ENCODE assay signal across 12 mouse cellular contexts in genomic region chr17:31091023-31091735, GRCm38 (mm10). TPM values are rescaled to one million over a fixed set of nuclear protein-coding genes. Genes with fewer than 3 reads are reported as not detected.
A peak's percentile ranks its signal among the peaks of the same experiment; 100 is the strongest.
DNase-seq lines count a peak whose midpoint lies in the region; ATAC-seq lines count a peak whose summit lies in the region.
"Had no signal": no experiment of that assay in that cellular context is flagged by ENCODE, and none has a peak within 500 bp of the region (broad histone marks: within the 10 kb centered on the region; RNA-seq: fewer than 3 reads in every experiment).

No protein-coding gene starts in this region.

- no peak overlapping the region for H3K4me2 ChIP-seq in forebrain, embryonic 15.5 days (replicated peaks)
- H3K4me2 ChIP-seq: lung, embryonic 15.5 days had no signal

- 14% methylated on average over 13 of the region's 13 CpGs for WGBS in heart, embryonic 10.5 days
- 47% methylated on average over 13 of the region's 13 CpGs for WGBS in forebrain, embryonic 15.5 days

- intact Hi-C loops in heart, postnatal 14 days (cut with DNase I): no loop called here

- H3K9ac ChIP-seq in forebrain, embryonic 15.5 days (replicated peaks): no peak overlapping the region
- H3K9ac ChIP-seq: lung, embryonic 15.5 days had no signal

- H3K4me3 ChIP-seq in heart, embryonic 10.5 days: no peak overlapping the region
- no peak overlapping the region for H3K4me3 ChIP-seq in forebrain, embryonic 15.5 days
- H3K4me3 ChIP-seq: lung, embryonic 15.5 days had no signal

- H3K27me3 ChIP-seq in heart, embryonic 10.5 days (ENCODE audit: insufficient read depth, poor library complexity, severe bottlenecking): peaks cover 6% of the 10 kb centered on the region; the same call in 1 of the 2 replicates
- H3K27me3 ChIP-seq in forebrain, embryonic 15.5 days: no peaks in the 10 kb centered on the region
- H3K27me3 ChIP-seq: lung, embryonic 15.5 days; Patski had no signal

- H3K4me1 ChIP-seq in heart, embryonic 10.5 days: peaks cover 48% of the 10 kb centered on the region
- peaks cover 39% of the 10 kb centered on the region for H3K4me1 ChIP-seq in forebrain, embryonic 15.5 days

- peaks cover 11% of the 10 kb centered on the region for H3K36me3 ChIP-seq in heart, embryonic 10.5 days
- peaks cover 7% of the 10 kb centered on the region; the same call in 1 of the 2 replicates for H3K36me3 ChIP-seq in forebrain, embryonic 15.5 days
- H3K36me3 ChIP-seq: lung, embryonic 15.5 days had no signal

- peak; percentile 86 for DNase-seq in heart, embryonic 10.5 days (ENCODE audit: low spot score)
- no peak for DNase-seq in heart, postnatal 14 days
- peak; percentile 77 for DNase-seq in MEL-GATA-1-ER (ENCODE audit: extremely low read depth, low read depth)
- no peak for DNase-seq in frontal cortex, postnatal 10 days (ENCODE audit: low spot score in 2 of 2)
- no peak for DNase-seq in testis, postnatal 14 days (ENCODE audit: low spot score)
- DNase-seq in cerebellum, adult 9-10 months: no peak
- DNase-seq: kidney, postnatal 25 days had no signal

- H3K9me3 ChIP-seq in heart, embryonic 10.5 days: peaks cover 3% of the 10 kb centered on the region; the same call in 1 of the 2 replicates
- H3K9me3 ChIP-seq in forebrain, embryonic 15.5 days: no peaks in the 10 kb centered on the region
- H3K9me3 ChIP-seq: lung, embryonic 15.5 days had no signal

- 0 out of 2 replicates have a peak, but pooled peaks have one; percentile 13 for ATAC-seq in forebrain, embryonic 15.5 days (replicated peaks)
- ATAC-seq in megakaryocyte-erythroid progenitor cell, adult 5-6 weeks (replicated peaks; ENCODE audit: low FRiP score, low TSS enrichment, poor library complexity, severe bottlenecking): peak; percentile 84
- ATAC-seq: Patski had no signal

- peak overlapping the region; percentile 72 for H3K27ac ChIP-seq in heart, embryonic 10.5 days
- 0 out of 2 replicates have a peak overlapping the region, but pooled peaks have one; percentile 16 for H3K27ac ChIP-seq in forebrain, embryonic 15.5 days (replicated peaks)
- H3K27ac ChIP-seq: lung, embryonic 15.5 days had no signal

RNA-seq across cellular contexts. Expression of gene Abcg1, which starts 33.7 kb away (rescaled TPM):
- 4.9 and 6.0 TPM in 2 replicates for polyA plus RNA-seq in heart, embryonic 10.5 days (2016; fragmentation: Nextera tagmentation; extraction: Ambion mirVana)
- 10 to 100 TPM; 11.0 to 13.5 TPM for total RNA-seq in heart, postnatal 14 days (2021)
- polyA plus RNA-seq in forebrain, embryonic 15.5 days (2015; fragmentation: Nextera tagmentation; extraction: Ambion mirVana): 20.2 and 20.8 TPM in 2 replicates
- total RNA-seq in megakaryocyte-erythroid progenitor cell, adult 5-6 weeks (2014; fragmentation: Nextera tagmentation): 5.4 and 8.5 TPM in 2 replicates
- 5.1 and 9.6 TPM in 2 replicates for total RNA-seq in megakaryocyte-erythroid progenitor cell, adult 5-6 weeks (2017)

RNA-seq across cellular contexts. Expression of gene Tff3, which starts 38.3 kb away (rescaled TPM):
- polyA plus RNA-seq in heart, embryonic 10.5 days (2016; fragmentation: Nextera tagmentation; extraction: Ambion mirVana): 0.50 TPM in 1 of 2 replicates, not detected in the other
- total RNA-seq in heart, postnatal 14 days (2021): not detected
- 0.39 TPM in 1 of 2 replicates, not detected in the other for polyA plus RNA-seq in forebrain, embryonic 15.5 days (2015; fragmentation: Nextera tagmentation; extraction: Ambion mirVana)
- total RNA-seq in megakaryocyte-erythroid progenitor cell, adult 5-6 weeks (2014; fragmentation: Nextera tagmentation): not detected in 2 replicates
- not detected in 2 replicates for total RNA-seq in megakaryocyte-erythroid progenitor cell, adult 5-6 weeks (2017)
- polyA plus RNA-seq: heart, embryonic 14.5 days; Patski had no signal

RNA-seq across cellular contexts. Expression of gene Tff2, which starts 52.9 kb away (rescaled TPM):
- polyA plus RNA-seq in heart, embryonic 10.5 days (2016; fragmentation: Nextera tagmentation; extraction: Ambion mirVana): not detected in 2 replicates
- total RNA-seq in heart, postnatal 14 days (2021): under 1 TPM in 1 of 2 experiments, not detected in 1; 0.88 TPM
- not detected in 2 replicates for polyA plus RNA-seq in forebrain, embryonic 15.5 days (2015; fragmentation: Nextera tagmentation; extraction: Ambion mirVana)
- total RNA-seq in megakaryocyte-erythroid progenitor cell, adult 5-6 weeks (2014; fragmentation: Nextera tagmentation): not detected in 2 replicates
- not detected in 2 replicates for total RNA-seq in megakaryocyte-erythroid progenitor cell, adult 5-6 weeks (2017)
- polyA plus RNA-seq: heart, embryonic 14.5 days; lung, embryonic 15.5 days; Patski had no signal

Comparison
In these comparisons a context has a peak if more than half of its experiments do, and no peak if none do; other contexts are left out.
1. DNase-seq: peak in heart, embryonic 10.5 days (single experiment) and MEL-GATA-1-ER (single experiment); none in heart, postnatal 14 days (0 of 2), frontal cortex, postnatal 10 days (0 of 2), testis, postnatal 14 days (single experiment) and cerebellum, adult 9-10 months (single experiment).